Mouse (Mus musculus): ENCODE results near the gene Cpeb3.
"Not testable (repeated sequence)": the region's sequence is repeated elsewhere in the genome, so short reads cannot be mapped to it uniquely, and the experiment has no call there.

The Cpeb3 gene
- long read RNA-seq, experiment 1, partial matches to known transcripts, result 0 of 2 reads
- long read RNA-seq, experiment 1, other reads (novel, unspliced or antisense), result 2 of 2 reads
- long read RNA-seq, experiment 2, partial matches to known transcripts, result 1 of 3 reads
- long read RNA-seq, experiment 2, other reads (novel, unspliced or antisense), result 2 of 3 reads

DNA sequence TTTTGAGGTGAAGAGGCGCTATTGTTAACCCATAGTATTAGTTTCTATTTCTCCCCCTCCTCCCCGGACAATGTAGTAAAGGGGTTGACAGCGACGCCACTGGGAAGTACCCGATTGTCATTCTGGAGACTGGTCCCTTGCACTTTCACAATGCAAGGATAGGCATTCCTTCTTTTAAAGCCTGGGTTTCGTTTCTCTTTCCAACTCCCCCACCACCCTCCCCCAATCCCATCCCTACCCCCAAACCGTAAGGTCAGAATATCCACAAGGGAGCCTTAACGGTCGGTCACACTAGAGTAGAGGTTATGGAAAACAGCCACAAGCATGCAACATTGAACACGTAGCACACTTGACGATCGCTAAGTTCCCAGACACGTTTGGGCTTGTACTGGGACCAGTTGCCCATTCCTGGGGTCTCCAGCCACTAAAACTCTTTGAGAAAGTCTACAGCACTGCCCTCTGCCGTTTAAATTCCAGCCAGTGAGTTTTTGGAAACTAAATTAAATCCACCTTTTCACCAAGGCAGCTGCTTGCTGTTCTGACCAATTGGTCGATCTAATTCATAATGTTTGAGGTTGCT, at the start of gene Cpeb3:
Gene Cpeb3, minus strand, starts transcription at position 426 of the 580 bp plus-strand sequence.
- intact Hi-C loops (cut with DNase I), result loop anchor here (5.0 kb wide), 1 partner anchor 36 kb away; no protein-coding TSS in a partner anchor

DNA sequence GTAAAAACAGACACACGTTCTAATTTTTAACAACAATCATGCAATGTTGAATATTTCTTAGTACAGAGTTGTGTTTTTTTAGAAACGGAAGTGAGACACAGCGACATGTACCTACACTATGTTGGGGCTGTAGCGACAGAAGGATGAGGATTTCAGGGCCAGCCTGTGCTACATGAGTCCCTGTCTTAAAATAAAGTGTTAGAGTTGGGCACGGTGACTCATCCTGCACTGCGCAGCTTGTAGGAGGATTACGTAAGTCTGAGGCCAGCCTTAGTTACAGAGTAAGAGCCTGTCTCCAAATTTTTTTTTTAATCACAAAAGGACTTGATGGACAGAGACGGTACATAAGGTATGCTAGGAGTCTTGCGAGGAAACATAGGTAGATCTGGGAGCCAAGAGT, 46.9 kb upstream of the Cpeb3 start:
- intact Hi-C loops (cut with DNase I), result no loop called here

DNA sequence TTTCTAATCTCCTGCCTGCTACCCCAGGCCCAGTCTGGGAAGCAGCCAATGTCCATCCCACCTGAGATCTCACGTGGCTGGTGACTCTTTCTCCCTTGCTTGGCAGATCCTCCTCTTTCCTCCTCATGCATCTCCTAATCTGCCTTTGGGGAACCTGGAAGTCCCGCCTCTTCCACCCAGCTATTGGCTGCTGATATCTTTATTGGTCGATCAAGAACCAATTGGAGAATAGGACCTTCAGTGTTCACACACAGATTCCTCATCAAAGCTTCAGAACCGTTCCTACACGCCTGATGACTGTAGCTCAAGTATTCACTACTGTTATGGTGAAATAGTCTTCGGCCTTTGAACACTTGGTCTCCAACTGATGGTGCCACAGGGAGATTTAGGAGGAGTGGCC, 43.7 kb upstream of the Cpeb3 start:
- intact Hi-C loops (cut with DNase I), result no loop called here

GRCm38 (mm10) chr19:37248199-37248598, 39.8 kb upstream of the Cpeb3 start:
- intact Hi-C loops (cut with DNase I), result no loop called here

DNA sequence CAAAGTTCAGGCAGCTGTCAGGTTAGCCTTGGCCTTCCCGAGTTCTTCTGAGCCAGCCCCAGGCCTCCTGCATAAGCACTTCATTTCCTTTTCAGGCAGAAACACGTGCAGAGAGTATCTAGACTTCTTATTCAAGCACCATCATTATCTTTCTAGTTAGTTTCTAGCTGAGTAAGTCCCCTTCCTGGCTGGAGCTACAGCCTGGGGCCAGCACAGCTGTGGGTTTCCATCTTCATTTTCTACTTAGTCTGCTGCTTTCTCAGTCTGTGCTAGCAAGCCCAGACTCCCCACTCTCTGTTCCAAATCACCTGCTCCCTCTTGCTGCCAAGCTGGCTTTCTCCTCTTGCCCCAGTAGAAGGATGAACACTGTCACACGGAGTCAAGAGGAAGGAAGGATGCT, 38.5 kb upstream of the Cpeb3 start:
- intact Hi-C loops (cut with DNase I), result no loop called here

GRCm38 (mm10) chr19:37242707-37243106, 34.3 kb upstream of the Cpeb3 start:
- intact Hi-C loops (cut with DNase I), result no loop called here

- intact Hi-C loops (cut with DNase I), result no loop called here
Measured at GRCm38 (mm10) chr19:37241201-37241600, 32.8 kb upstream of the Cpeb3 start.

- intact Hi-C loops (cut with DNase I), result no loop called here
Measured at GRCm38 (mm10) chr19:37239096-37239495, 30.7 kb upstream of the Cpeb3 start.

DNA sequence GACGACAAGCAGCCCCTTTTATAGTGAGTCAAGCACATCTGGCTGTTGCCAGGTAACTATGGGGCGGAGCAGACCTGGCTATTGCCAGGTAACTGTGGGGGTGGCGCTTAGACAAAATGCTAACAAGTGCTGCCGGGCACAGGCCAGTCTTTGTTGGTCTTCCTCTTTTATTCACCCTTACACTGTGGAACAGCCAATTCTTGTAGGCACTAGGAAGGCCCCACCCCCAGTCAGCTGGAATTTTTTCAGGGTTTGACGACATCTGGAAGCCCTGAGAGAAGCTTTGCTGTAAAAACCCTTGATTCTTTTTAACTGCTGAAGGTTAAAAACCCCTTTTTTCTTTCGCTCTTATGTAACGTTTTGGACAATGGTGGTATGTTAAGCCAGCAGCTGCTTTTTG, 30.2 kb upstream of the Cpeb3 start:
- intact Hi-C loops (cut with DNase I), result no loop called here

DNA sequence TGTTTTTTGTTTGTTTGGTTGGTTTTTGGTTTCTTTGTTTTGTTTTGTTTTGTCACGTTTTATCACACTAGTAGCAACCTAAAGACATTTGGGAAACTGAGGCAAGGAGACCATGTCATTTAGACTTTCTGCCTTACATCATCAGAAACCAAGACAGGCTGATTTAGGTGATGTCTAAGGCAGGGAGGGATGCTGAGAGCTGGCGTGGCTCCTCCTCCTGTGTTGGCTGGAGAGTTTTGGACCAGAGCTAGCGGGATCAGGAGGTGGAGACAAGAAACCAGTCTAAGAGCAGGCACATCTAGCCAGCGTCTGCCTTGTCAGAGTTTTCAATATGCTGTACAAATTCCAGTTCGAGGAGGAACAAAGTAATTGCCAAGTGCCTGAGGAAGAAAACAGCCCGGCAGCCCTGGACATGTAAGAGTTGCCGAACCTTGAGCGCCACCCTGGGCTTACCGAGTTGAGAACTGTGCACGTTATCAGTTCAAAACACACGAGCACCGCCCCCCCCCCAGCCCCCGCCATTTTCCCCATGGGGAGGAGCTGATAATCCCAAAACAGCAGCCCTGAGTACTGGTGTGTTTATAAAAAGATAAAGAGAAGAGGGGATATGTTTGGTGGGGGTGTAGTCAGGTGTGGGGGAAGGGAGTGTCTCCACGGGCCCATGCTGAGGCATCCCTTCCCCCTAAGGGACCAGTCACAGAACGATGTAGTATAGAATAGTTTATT, 29.5 kb upstream of the Cpeb3 start:
- intact Hi-C loops (cut with DNase I), result no loop called here

GRCm38 (mm10) chr19:37237306-37237705, 28.9 kb upstream of the Cpeb3 start:
- intact Hi-C loops (cut with DNase I), result no loop called here

DNA sequence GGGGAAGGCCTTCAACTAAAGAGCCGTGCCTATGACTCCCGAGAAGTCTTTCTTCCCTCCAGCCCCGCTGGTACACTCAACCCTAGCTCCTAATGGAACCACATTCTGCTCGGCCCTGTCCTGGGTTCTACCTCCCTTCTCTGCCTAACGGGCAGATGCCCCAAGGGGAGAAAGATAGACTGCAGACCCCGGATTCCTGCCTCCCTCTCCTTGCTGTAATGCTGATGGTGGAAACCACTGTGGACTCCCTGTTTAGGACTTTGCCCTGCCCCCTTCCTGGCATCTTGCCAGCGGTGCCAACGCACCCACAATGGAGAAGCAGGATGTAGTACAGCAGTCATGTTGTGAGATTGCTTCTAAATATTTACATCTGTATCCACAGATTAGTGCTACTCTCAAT, 27.4 kb upstream of the Cpeb3 start:
- intact Hi-C loops (cut with DNase I), result no loop called here

- intact Hi-C loops (cut with DNase I), result no loop called here
Measured at GRCm38 (mm10) chr19:37233561-37234539, 25.4 kb upstream of the Cpeb3 start.

DNA sequence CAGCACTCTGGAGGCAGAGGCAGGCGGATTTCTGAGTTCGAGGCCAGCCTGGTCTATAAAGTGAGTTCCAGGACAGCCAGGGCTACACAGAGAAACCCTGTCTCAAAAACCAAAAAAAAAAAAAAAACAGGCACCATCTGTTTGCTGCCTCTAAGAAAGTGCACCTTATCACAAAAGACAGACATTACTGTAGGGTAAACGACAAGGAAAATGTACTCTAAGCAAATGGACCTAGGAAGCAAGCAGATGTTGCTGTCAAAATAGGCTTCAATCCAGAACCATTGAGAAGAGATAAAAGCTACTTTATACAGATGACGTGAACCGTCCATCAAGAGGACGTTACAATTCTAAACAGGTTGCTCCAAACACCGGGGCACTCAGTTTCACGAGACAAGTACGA, 24.2 kb upstream of the Cpeb3 start:
- intact Hi-C loops (cut with DNase I), result not testable (repeated sequence)

DNA sequence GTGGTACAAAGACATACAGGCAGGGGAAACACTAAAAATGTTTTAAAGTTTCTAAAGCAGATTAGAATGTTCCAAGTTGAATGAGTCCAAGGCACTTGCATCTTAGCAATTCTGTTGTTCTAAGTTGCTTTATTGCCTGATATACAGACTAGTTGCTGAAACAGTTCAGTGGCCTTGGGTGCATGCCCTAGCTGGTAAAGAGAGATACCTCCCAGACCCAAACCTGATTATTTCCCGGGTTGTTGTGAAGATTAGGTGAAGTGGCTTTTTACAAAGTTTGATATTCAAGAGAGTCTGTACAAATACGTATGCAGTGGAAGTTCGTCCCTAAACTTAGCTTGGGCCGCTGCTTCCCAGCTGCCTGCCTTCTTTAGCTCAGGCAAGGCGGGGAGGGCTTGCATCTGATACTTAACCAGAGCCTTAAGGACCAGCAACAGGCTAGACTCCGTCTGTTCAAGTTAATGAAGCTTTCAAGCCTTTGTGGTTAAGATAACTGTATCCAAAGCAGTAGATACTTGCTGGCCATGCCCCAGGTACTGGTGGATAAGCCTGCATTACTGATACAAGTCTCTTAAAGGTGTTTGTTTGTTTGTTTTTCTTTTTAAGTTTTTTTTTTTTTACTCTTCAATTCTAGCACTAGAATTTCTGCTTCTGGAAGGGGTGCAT, 16.9 kb upstream of the Cpeb3 start:
- intact Hi-C loops (cut with DNase I), result no loop called here

DNA sequence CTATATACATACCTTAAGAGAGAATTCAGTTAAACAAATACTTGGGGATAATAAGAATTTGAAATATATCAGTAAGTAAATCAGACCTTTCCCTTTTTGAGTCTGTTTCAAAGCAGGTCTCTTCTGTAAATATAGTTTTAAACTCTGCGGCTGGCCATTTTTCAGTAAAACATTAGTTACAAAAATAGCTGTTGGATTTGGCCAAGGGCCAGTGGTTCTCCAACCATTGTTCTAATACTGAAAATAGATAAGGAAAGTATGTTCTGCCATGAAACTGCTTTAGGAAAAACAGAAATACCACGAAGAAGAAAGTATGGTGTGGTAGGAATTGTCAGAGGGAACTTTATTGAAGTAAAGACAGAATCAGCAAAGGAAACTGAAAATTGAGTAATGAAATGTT, 6.3 kb upstream of the Cpeb3 start:
- intact Hi-C loops (cut with DNase I), result loop anchor here (5.0 kb wide), 1 partner anchor 162 kb away; no protein-coding TSS in a partner anchor

GRCm38 (mm10) chr19:37211416-37211815, 3.0 kb upstream of the Cpeb3 start:
- intact Hi-C loops (cut with DNase I), result loop anchor here (5.0 kb wide), 1 partner anchor 159 kb away; no protein-coding TSS in a partner anchor

DNA sequence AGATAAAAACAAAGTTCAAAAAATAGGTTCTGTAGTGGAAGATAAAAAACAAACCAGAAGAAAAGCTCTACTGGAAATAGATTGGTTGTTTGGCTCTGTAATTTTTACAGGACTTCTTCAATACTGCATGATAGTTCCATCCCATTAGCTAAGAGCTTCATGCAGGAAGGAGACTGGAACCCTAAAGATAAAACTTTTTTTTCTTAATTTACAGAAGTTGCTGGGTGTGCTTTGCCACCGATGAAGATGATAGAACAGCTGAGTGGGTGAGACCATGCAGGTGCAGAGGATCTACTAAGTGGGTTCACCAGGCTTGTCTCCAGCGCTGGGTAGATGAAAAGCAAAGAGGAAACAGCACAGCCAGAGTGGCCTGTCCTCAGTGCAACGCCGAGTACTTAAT, 2.1 kb upstream of the Cpeb3 start:
- intact Hi-C loops (cut with DNase I), result loop anchor here (5.0 kb wide), 1 partner anchor 158 kb away; no protein-coding TSS in a partner anchor

GRCm38 (mm10) chr19:37209467-37210128, 1.2 kb upstream of the Cpeb3 start:
- intact Hi-C loops (cut with DNase I), result loop anchor here (5.0 kb wide), 2 partner anchors 37 to 157 kb away; no protein-coding TSS in a partner anchor

DNA sequence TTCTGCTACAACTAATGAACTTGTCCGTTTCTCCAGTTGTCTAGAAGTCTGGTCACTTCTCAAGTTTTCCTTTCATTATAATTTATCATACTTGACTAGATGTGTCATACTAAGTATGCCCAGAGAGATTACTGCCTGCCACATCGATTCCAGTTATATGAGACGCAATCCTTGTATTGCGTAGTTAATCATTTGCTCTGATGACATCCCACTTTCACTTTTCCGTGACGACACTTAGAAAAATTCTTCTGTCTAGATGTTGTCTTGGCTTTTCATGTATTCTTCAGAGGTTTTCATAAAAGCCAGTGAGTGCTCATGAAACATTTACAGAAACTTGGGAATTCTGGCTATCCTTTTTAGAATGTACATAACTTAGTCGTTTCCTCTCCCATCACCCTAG, 585 bp upstream of the Cpeb3 start:
- intact Hi-C loops (cut with DNase I), result loop anchor here (5.0 kb wide), 1 partner anchor 37 kb away; no protein-coding TSS in a partner anchor

All from adrenal gland (tissue).